Mouse (Mus musculus): ENCODE measurements at regions not wholly inside any gene's neighbourhood (a gene's known extent, or its start where the extent isn't known, plus 50 kb on each side); places are given as distances from the start of the nearest gene placed in this dataset.

DNA sequence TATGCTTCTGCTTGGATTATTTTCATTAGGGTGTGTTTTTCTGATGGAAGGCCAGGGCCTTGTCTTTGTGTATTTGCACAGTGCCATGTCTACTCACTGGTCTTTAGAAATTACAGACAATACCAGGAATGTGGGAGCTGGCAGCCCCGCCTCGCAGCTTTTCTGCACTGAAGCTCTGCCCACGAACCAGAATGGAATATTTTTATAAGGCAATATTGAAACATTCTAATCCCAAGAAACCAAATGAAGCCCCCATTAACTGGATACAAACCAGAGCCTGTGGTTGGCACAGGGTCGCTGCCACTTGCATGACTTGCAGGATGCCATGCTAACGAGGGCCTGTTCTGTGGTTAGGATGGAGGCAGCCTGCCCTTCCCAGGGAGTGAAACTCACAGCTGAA, 54.3 kb upstream of the Gm10320 start:
- Histone ChIP-seq H3K27me3 (ENCODE audit: control insufficient read depth, insufficient read depth, low read length) (no peaks in the 10 kb centered on the region), H3K36me3 (ENCODE audit: control insufficient read depth, insufficient read depth, low read length) (no peaks in the 10 kb centered on the region), H3K9ac (ENCODE audit: low read depth, low read length) (no peak overlapping the region), H3K4me1 (ENCODE audit: control insufficient read depth, insufficient read depth, low read length) (no peaks in the 10 kb centered on the region), H3K4me3 (ENCODE audit: insufficient read depth, low read depth, low read length) (no peak overlapping the region), H3K79me2 (ENCODE audit: control insufficient read depth, insufficient read depth, low read length) (no peaks in the 10 kb centered on the region), H3K27ac (replicated peaks; ENCODE audit: insufficient read depth, low read depth, low read length) (no peak overlapping the region)
- no peak for TF ChIP-seq CTCF (IDR thresholded peaks at IDR 0.05; ENCODE audit: low read depth, low read length)
- TF ChIP-seq POLR2A (IDR thresholded peaks at IDR 0.05; ENCODE audit: extremely low read depth, insufficient read depth, low read length) = no peak
- no peak for DNase-seq (ENCODE audit: extremely low read depth, low read depth, low spot score)
- 83% methylated on average over 5 of the region's 5 CpGs for WGBS

DNA sequence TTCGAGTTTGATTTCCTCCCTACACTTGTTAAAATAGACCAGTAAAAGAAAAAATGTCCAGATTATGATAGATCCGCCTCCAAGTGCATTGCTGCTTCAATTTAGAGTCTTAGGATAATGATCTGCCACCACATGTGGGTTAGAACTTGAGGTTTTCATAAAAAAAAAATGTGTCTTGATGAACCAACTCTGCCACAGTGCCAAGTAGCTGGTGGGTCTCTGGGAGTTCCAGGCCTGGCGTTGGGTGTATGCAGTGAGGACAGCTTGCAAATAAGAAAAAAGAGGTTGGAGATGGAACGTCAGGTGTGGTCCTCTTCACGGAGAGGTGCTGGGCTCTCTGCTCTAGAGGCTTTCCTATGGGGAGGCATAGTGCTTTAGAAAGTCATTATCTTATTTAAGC, 53.6 kb upstream of the Gm10320 start:
- Histone ChIP-seq H3K36me3 (ENCODE audit: control insufficient read depth, insufficient read depth, low read length) (no peaks in the 10 kb centered on the region), H3K4me3 (ENCODE audit: insufficient read depth, low read depth, low read length) (no peak overlapping the region), H3K27me3 (ENCODE audit: control insufficient read depth, insufficient read depth, low read length) (no peaks in the 10 kb centered on the region), H3K4me1 (ENCODE audit: control insufficient read depth, insufficient read depth, low read length) (no peaks in the 10 kb centered on the region), H3K27ac (replicated peaks; ENCODE audit: insufficient read depth, low read depth, low read length) (no peak overlapping the region), H3K9ac (ENCODE audit: low read depth, low read length) (no peak overlapping the region), H3K79me2 (ENCODE audit: control insufficient read depth, insufficient read depth, low read length) (no peaks in the 10 kb centered on the region)
- WGBS = 86% methylated on average over 5 of the region's 5 CpGs
- TF ChIP-seq CTCF (IDR thresholded peaks at IDR 0.05; ENCODE audit: low read depth, low read length) (no peak), POLR2A (IDR thresholded peaks at IDR 0.05; ENCODE audit: extremely low read depth, insufficient read depth, low read length) (no peak)
- no peak for DNase-seq (ENCODE audit: extremely low read depth, low read depth, low spot score)

DNA sequence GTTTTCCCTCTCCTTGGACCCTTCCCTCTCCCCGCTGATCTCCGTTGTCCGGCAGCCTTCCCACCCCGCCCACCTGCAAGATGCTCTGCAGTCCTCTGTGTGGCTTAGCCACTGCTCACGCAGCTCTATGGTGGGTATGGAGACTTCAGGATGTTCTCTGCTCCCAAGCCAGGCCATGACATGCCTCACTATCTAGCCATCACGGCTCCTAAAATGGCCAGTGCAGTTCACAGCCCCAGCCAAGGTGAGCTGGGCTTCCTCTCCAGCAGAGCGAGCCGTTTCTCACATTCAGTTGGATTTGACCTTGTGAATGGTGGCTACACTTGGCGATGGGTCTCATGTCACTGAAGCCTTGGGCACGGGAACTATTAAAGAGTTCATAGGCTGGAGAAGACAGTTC, 52.2 kb upstream of the Gm10320 start:
- 88% methylated on average over 10 of the region's 10 CpGs for WGBS
- H3K4me1 ChIP-seq (ENCODE audit: control insufficient read depth, insufficient read depth, low read length) = no peaks in the 10 kb centered on the region

More for the DNA sequence above, 52.2 kb upstream of the Gm10320 start:
- Histone ChIP-seq H3K36me3 (ENCODE audit: control insufficient read depth, insufficient read depth, low read length) (no peaks in the 10 kb centered on the region), H3K79me2 (ENCODE audit: control insufficient read depth, insufficient read depth, low read length) (no peaks in the 10 kb centered on the region), H3K27ac (replicated peaks; ENCODE audit: insufficient read depth, low read depth, low read length) (no peak overlapping the region), H3K27me3 (ENCODE audit: control insufficient read depth, insufficient read depth, low read length) (no peaks in the 10 kb centered on the region), H3K4me3 (ENCODE audit: insufficient read depth, low read depth, low read length) (no peak overlapping the region), H3K9ac (ENCODE audit: low read depth, low read length) (no peak overlapping the region)
- TF ChIP-seq POLR2A (IDR thresholded peaks at IDR 0.05; ENCODE audit: extremely low read depth, insufficient read depth, low read length) (no peak), CTCF (IDR thresholded peaks at IDR 0.05; ENCODE audit: low read depth, low read length) (no peak)
- no peak for DNase-seq (ENCODE audit: extremely low read depth, low read depth, low spot score)

Measured in liver, adult 2 months (tissue).